Mouse (Mus musculus) liver, embryonic 14.5 days (tissue): ENCODE data around the gene Kcnk18. TPM values are rescaled to one million over a fixed set of nuclear protein-coding genes. Genes with fewer than 3 reads are reported as not detected.

ENCODE experiments used
- ATAC-seq: fragments of 200-750 bp; cut with Nextera tagmentation; 2 replicates; pipeline ENCODE4 v1.8.0; 2017; ENCODE audit warnings: moderate number of reproducible peaks, mild to moderate bottlenecking, moderate library complexity; ENCODE audit not compliant: insufficient read depth
- DNase-seq, 3 experiments: peaks; one replicate each; pipeline ENCODE4 v3.0.0-alpha.2; 2012 to 2013; ENCODE audit warnings: low read depth in 3 of 3, low spot score in 3 of 3
- H3K27ac ChIP-seq: fragments of 300-500 bp; sonication (generic); 2 replicates; pipeline ENCODE4 v1.5.1; 2014; ENCODE audit warnings: moderate library complexity, mild to moderate bottlenecking, control low read depth, inconsistent platforms
- H3K27me3 ChIP-seq: fragments of 300-500 bp; sonication (generic); 2 replicates; pipeline ENCODE4 v1.6.1; 2014; ENCODE audit warnings: mild to moderate bottlenecking, low read length, moderate library complexity; ENCODE audit not compliant: control insufficient read depth, insufficient read depth
- H3K36me3 ChIP-seq: fragments of 300-500 bp; sonication (generic); replicated peaks from 2 replicates; pipeline ENCODE4 v1.6.1; 2014; ENCODE audit warnings: low read depth; ENCODE audit not compliant: control insufficient read depth, insufficient read depth
- H3K4me1 ChIP-seq, 2 experiments: fragments of 200-500 bp in 1 of 2; fragments of 300-500 bp in 1 of 2; sonication (generic) in 1 of 2; replicated peaks; 2 replicates each; pipeline ENCODE4 v1.6.1; 2012 to 2014; ENCODE audit warnings: antibody characterized with exemption in 1 of 2, inconsistent platforms in 1 of 2, low read length in 1 of 2; ENCODE audit not compliant: control insufficient read depth in 2 of 2, insufficient read depth in 2 of 2
- H3K4me2 ChIP-seq: fragments of 300-500 bp; sonication (generic); 2 replicates; pipeline ENCODE4 v1.6.1; 2014; ENCODE audit warnings: low read depth, mild to moderate bottlenecking, control low read depth, moderate library complexity
- H3K4me3 ChIP-seq, 2 experiments: fragments of 200-500 bp in 1 of 2; fragments of 300-500 bp in 1 of 2; sonication (generic) in 1 of 2; 2 replicates each; pipeline ENCODE4 v1.5.1; 2012 to 2014; ENCODE audit warnings: low read depth in 2 of 2, low read length in 2 of 2, mild to moderate bottlenecking in 2 of 2, control low read depth in 1 of 2, inconsistent platforms in 1 of 2, moderate library complexity in 1 of 2; ENCODE audit not compliant: insufficient read depth in 1 of 2
- H3K9ac ChIP-seq: fragments of 300-500 bp; sonication (generic); replicated peaks from 2 replicates; pipeline ENCODE4 v1.6.1; 2014; ENCODE audit warnings: mild to moderate bottlenecking, control low read depth, moderate library complexity
- H3K9me3 ChIP-seq: fragments of 300-500 bp; sonication (generic); 2 replicates; pipeline ENCODE4 v1.6.1; 2016; ENCODE audit warnings: low read length, mixed read lengths; ENCODE audit not compliant: control insufficient read depth
- CTCF ChIP-seq: IDR thresholded peaks from 2 replicates; pipeline ENCODE4 v1.5.1; 2016; ENCODE audit warnings: antibody characterized with exemption, low read depth, control low read depth
- EP300 ChIP-seq: IDR thresholded peaks from 2 replicates; pipeline ENCODE4 v1.6.1; 2016; ENCODE audit warnings: antibody characterized with exemption, low read depth
- WGBS: fragments of 180-500 bp; shearing (Covaris S2); extraction: QIAGEN DNeasy Blood & Tissue Kit; methylation state at CpG from one replicate; pipeline ENCODE4 v1.1.7; 2014; ENCODE audit not compliant: insufficient replicate concordance; 5-methylcytosine and 5-hydroxymethylcytosine counted together
- polyA plus RNA-seq, 2 experiments: library from polyadenylated mRNA; depleted of rRNA in 1 of 2; stranded (reverse) in 1 of 2; unstranded in 1 of 2; fragments of >200 nt; fragmentation: Nextera tagmentation in 1 of 2; extraction: Ambion mirVana in 1 of 2; gene quantifications; 2 replicates each; pipeline versions ENCODE4 v1.2.1 to v1.2.3; 2012 to 2014

The Kcnk18 gene
- not detected in 2 replicates for polyA plus RNA-seq (2012; rRNA removed)
- not detected in 2 replicates for polyA plus RNA-seq (2014; fragmentation: Nextera tagmentation; extraction: Ambion mirVana)

GRCm38 (mm10) chr19:59218991-59219390 lies at the start of gene Kcnk18:
Kcnk18 (plus strand) TSS chr19:59219214.
- Histone ChIP-seq H3K4me3 (no peak within 1 kb of the TSS), H3K27me3 (no peaks in the 10 kb centered on the region), H3K4me1 (no peaks in the 10 kb centered on the region), H3K27ac (no peak within 1 kb of the TSS), H3K9me3 (no peaks in the 10 kb centered on the region), H3K4me2 (no peak within 1 kb of the TSS), H3K36me3 (no peaks in the 10 kb centered on the region), H3K9ac (no peak within 1 kb of the TSS)
- WGBS = 75% methylated on average over 8 of the region's 8 CpGs
- no peak for TF ChIP-seq CTCF
- TF ChIP-seq EP300 = no peak
- ATAC-seq (no peak), DNase-seq (no peak)

DNA sequence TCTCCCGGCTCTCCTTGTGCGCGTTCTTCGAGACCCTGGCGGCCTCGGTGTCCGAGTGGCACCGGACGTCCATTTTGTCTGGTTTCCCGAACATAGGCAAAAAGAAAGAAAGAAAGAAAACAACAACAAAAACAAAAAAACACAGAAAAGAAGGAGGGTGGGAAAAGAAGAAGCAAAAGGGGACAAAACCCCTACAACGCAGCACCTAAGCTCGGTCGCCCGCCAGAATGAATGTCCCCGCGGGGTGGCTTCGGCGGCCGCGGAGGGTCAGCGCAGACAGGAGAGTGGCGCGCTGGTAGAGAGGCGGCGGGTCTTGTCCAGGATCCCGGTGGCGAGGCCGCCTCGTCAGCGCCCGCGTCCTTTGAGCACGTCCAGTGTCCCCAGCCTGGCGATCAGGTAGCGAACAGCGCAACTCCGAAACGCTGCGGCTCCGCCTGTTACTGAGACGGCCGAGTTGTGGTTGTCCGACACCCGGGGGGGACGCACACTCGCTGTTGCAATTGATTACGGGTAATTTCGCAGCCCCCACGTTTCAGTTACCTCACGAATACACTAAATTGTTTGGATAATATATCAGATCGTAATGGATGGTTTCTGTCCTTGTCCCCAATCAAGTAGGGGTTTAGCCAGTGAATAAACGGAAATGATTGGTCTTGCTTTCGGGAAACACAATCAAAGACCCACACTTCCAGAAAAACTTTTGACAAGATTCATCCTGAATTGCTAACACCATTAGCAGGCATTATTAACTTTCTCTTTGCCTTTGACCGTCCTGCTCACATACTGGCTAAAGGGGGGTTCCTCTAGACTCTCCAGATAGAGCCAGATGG lies 48.9 kb upstream of the Kcnk18 start, which contains the start of gene Vax1:
TSS of gene Vax1 (minus strand) at position 121 of the 830 bp plus-strand sequence.
- no peak for TF ChIP-seq CTCF
- no peak for TF ChIP-seq EP300
- Histone ChIP-seq H3K4me2 (no peak within 1 kb of the TSS), H3K36me3 (no peaks in the 10 kb centered on the region), H3K9ac (no peak within 1 kb of the TSS), H3K27ac (no peak within 1 kb of the TSS), H3K4me3 (no peak within 1 kb of the TSS), H3K4me1 (no peaks in the 10 kb centered on the region), H3K27me3 (peaks cover 94% of the 10 kb centered on the region), H3K9me3 (no peaks in the 10 kb centered on the region)
- no peak for DNase-seq
- ATAC-seq = no peak
- WGBS = under 1% methylated on average over 54 of the region's 54 CpGs

DNA sequence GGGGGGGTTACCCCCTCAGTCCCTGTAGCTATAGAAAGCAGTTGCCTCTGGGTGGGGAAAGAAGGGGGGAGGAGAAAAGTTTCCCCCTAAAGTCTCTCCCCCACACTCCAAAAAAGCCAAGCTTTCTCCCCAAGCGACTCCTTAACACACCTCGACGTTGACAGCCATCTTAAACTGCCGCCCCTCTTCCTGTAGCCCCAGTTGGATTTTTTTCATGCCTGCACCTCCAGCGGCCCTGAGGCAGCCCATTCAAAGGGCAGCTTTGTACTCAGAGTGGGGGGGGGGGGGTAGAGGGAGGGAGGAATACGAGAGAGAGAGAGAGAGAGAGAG lies 48.3 kb upstream of the Kcnk18 start:
- Histone ChIP-seq H3K4me1 (no peaks in the 10 kb centered on the region), H3K27me3 (peaks cover 88% of the 10 kb centered on the region), H3K27ac (no peak overlapping the region), H3K4me2 (no peak overlapping the region), H3K9ac (no peak overlapping the region), H3K36me3 (no peaks in the 10 kb centered on the region), H3K9me3 (no peaks in the 10 kb centered on the region), H3K4me3 (no peak overlapping the region)
- ATAC-seq (no peak), DNase-seq (no peak)
- WGBS = 2% methylated on average over 5 of the region's 6 CpGs
- no peak for TF ChIP-seq EP300
- TF ChIP-seq CTCF = no peak

DNA sequence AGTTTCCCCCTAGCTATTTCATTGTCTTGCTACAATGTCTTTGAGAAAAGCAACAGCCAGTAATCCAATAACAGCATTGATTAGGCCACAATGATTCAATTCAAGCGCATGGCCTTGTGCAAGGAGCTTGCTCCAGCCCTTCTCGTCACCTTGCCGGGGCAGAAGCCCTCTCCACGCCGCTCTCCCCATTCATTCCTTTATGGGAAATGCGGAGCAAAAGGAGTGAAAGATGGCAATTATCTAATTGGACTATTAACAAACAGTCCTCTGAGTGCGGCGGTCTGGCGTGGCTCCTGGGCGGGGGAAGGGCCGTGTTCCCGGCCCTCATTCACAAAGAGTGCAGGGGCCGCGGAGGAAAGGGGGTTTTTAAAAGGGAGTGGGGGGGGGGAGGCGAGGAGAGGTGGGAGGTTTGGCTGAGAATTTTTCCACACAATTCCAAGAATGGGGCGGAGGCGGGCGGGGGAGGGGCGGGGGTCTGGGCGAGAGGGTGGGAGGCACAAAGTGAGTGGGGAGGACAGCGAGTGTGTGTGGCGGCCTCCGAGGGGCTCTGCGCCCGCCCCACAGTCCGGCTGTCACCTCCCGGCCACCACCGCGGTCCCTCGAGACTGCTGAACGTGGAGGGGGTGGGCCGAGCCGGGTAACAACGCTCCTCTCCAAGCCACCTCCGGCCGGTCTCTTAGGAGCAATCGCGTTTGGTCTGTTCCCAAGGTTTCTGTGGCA lies 47.7 kb upstream of the Kcnk18 start:
- no peaks in the 10 kb centered on the region for H3K36me3 ChIP-seq
- H3K27ac ChIP-seq = no peak overlapping the region
- no peak for DNase-seq
- no peaks in the 10 kb centered on the region for H3K9me3 ChIP-seq
- 2% methylated on average over 36 of the region's 38 CpGs for WGBS
- ATAC-seq = no peak
- no peaks in the 10 kb centered on the region for H3K4me1 ChIP-seq
- no peak overlapping the region for H3K4me2 ChIP-seq
- TF ChIP-seq EP300 (no peak), CTCF (no peak)
- H3K4me3 ChIP-seq = no peak overlapping the region
- H3K9ac ChIP-seq = no peak overlapping the region
- H3K27me3 ChIP-seq = peaks cover 82% of the 10 kb centered on the region

DNA sequence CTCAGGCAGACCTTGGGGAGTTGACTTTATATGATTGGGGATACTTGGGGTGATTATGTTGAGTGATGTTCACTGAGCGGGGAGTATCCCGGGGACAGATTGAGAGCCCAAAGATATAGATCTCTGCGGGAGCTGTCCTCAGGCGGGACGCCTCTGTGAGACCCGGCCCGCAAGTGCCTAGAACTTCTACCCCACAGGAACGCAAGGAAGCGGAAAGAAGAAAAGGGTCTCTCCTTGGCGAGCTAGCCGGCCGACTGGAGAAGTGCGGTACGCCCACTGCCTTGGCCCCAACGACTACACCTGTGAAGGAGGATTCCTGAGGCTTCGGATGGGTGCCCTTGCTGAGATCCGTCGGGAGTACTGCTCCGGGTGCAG lies 47.2 kb upstream of the Kcnk18 start:
- Histone ChIP-seq H3K27me3 (peaks cover 77% of the 10 kb centered on the region), H3K9ac (no peak overlapping the region), H3K4me3 (no peak overlapping the region), H3K27ac (no peak overlapping the region), H3K4me1 (no peaks in the 10 kb centered on the region), H3K9me3 (no peaks in the 10 kb centered on the region), H3K36me3 (no peaks in the 10 kb centered on the region), H3K4me2 (no peak overlapping the region)
- 2% methylated on average over 19 of the region's 19 CpGs for WGBS
- ATAC-seq (no peak), DNase-seq (no peak)
- TF ChIP-seq EP300 (no peak), CTCF (no peak)
